Mouse (Mus musculus) G1E (cell line): Measurements from ENCODE around the gene 2200002J24Rik.

Source experiments
- CTCF ChIP-seq: IDR thresholded peaks from 2 replicates; pipeline ENCODE4 v1.5.1; 2012; ENCODE audit warnings: low read depth, low read length, inconsistent platforms, mixed read lengths
- GATA2 ChIP-seq: IDR thresholded peaks from 2 replicates; pipeline ENCODE4 v1.6.1; 2012; ENCODE audit warnings: low read depth, low read length, inconsistent platforms, borderline replicate concordance
- POLR2AphosphoS5 ChIP-seq: IDR thresholded peaks from 2 replicates; pipeline ENCODE4 v1.6.1; 2012; ENCODE audit warnings: low read depth, low read length, inconsistent platforms; ENCODE audit not compliant: insufficient replicate concordance
- TAL1 ChIP-seq: conservative IDR thresholded peaks from 2 replicates; pipeline ENCODE4 v1.6.1; 2012; ENCODE audit warnings: low read depth, low read length, inconsistent platforms, mixed read lengths

DNA sequence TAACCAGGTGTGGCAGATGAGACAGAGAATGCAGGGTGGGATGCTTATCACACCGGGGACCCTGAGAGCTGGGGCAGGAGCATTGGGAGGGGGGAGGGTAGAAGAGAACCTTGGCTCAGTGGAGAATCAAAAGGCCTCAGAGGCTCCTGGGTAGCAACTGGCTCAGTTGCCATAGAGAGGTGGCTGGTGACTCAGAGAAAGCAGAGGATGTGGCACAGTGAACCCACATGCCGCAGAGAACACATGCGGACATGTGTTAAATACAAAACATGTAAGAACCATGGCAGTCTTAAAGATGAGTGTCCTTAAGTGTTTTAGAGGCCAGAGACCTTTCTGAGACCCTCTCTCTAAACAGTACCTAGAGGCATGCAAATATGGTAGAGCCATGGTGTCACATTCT lies 37.5 kb downstream of the 2200002J24Rik start:
- TF ChIP-seq CTCF (no peak), POLR2AphosphoS5 (no peak), TAL1 (no peak), GATA2 (no peak)
